Mouse (Mus musculus): Measurements from ENCODE around the gene Ctnna2. TPM values are rescaled to one million over a fixed set of nuclear protein-coding genes. Genes with fewer than 3 reads are reported as not detected.

Ctnna2 gene
- polyA plus RNA-seq (2015; fragmentation: Nextera tagmentation; extraction: Ambion mirVana): 0.44 and 0.68 TPM in 2 replicates

DNA sequence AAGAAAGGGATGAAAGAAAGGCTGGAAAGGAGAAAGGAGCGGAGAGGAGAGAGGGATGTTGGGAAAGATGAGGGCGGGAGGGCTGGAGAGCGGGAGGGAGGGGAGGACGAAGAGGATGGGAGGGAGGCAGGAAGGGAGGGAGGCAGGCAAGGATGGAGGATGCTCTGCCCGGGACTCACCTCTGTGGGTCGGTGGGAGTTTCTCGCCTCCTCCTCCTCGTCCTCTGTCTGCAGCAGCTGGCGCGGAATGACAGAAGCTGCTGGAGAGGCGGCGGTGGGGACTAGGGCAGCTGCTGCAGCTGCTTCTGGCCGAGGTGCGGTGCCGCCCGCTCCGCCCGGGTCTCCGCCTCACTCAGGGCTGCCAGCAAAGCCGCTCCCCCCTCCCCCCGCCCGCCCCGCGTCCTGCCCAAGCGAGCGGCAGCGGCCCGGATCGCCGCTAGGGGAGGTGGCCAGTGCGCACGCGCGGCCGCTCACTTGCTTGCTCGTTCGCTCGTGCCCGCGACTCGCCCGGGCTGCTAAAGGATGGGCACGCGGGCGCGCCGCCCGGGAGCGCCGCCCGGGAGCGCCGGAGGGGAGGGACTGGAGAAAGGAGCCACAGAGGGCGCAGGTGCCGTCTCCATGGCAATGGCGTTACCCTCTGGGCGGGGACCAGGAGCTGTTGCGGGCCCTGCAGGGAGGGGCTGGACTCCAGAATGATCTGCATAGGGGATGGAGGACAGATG, at the start of gene Ctnna2:
Gene Ctnna2 (minus strand): TSS at position 459 of the 721 bp plus-strand sequence.
- peak; percentile 7 for DNase-seq (ENCODE audit: low spot score)

DNA sequence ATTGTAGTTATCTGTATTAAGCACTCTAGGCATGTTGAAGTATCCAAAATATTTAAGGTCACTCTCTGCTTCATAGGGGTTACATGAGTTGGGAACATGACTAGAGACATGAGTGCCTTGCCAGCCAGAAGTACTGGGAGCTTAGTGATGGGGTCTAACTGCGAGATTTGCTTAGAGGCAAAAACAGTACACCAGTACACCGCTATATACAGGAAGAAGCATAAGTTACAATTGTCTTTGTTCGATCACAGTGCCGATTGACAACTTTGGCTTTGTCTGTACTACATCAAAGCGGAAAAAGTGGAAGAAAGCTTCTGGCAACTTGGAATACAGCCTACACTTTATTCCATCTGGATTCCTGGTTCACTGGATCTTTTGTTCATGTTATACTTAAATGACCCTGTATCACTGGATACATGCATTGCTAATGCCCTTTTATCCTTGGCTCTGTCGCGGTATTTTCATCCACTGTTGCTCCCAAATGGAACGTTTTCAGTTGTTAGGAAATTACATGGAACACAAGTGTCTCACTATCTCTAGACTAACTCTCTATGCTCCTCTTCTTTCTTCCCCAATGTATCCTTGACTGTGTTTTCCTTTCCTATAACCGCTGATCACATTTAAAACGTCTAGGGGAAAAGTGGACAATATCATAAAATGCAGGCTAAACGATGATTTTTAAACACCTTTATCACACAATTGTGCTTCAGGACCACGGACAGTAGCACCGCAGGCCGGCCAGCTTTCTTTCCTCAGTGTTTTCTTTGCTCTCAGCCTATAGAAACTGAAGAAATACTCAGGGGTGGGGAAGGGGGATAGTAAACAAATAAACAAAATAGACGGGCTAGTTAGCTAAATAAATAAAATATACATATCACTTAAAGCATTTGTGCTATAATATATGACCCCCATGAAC, 896 bp upstream of the Ctnna2 start:
- DNase-seq (ENCODE audit: low spot score): no peak

DNA sequence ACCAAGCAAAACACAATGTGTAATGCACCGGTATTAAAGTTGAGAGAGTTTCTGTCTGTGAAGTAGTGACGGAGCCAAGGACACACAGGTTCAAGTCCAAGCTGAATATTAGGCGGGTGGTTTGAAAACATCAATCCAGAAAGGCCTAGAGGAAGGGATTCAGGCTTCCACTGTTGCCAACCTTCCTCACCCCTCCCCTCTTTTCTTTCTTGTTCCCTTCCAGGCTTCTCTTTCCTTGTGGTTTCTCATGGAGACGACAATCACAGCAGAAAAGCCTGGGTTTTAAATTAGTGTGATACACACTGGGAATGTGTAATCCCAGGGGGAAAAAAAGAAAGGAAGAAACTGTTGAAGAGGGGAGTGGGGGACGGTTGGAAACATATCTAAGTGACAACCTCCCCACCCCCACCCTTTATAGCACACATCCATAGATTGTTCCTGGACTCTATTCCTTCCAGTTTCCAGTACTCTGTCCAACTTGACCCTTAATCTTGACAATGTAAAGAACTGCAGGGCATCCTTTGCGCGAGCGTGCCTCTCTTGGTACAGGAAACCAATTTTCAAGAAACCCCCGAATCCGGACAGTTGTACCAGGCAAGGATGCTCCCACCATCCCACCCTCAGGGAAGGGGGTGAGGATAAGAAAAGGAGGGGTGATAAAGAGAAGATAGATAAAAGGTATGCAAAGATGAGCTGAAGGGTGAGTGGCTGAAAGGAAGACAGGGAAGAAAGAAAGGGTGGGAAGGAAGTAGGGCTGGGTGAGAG, 841 bp downstream of the Ctnna2 start:
- no peak for DNase-seq (ENCODE audit: low spot score)

DNA sequence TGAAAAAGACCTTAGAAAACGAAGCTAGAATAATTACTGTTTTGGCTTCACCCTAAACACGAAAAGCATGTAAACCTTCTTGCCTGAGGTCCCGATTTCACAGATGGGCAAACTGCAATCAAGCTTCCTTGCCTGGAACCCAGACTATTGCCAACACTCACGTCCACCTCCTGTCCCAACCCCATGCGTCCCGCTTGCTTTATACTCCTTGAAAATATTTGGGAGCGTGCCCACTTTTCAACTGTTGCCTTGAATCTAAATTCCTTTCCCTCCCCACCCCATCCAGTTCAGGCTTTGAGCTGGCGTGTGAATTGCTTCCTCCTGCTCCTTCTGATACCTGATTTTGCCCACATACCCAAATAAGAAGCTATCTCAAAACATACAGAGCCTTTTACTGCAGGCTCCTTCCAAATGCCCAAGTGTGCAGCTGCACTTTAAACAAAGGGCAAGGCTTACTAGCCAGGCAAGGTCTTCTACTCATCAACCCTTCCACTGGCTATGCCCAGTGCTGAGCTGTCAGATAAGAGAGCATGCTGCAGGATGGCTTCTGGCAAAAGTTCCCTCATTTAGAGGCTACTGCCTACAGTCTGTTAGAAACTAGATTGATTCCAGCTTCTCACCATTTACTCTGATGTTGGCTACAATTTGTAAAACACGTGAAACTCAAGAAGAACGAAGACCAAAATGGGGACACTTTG, 8.8 kb downstream of the Ctnna2 start:
- DNase-seq (ENCODE audit: low spot score): no peak

DNA sequence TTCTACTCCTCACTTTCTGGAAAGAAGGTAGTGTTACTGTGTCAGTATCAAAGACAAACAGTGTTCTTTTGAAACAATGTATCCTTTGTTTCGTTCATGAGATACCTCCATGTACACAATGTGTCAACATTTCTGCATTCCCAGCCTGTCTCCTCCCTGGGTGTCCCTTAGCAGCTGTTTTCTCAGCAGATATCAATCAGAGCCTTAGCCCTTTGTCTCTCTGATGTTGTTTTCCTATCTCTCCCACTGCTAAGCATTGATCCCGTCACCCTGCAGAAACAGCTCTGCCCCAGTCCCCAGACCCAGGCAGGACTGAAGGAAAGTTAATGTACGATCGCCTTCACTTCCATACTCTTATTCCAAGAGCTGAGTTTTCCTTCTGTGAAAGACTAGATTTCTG, 9.7 kb downstream of the Ctnna2 start:
- no peak for DNase-seq (ENCODE audit: low spot score)

DNA sequence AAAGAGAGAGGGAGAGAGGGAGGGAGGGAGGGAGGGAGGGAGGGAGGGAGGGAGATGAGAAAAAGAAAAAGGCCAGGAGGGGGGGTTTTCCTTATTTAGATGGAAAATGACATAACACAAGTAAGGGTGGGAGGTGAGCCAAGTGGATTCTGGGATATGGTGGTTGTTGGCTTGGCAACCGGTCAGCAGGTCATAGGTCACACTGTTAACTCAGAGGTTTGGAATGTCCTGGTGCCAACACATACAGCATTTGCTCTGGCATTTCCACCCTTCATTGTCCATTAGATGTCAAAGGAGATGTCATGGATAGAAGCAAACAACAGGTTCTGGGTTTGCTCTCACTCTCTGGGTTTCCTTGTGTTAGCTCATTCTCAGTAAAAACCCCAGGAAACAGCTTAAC, 17.5 kb downstream of the Ctnna2 start:
- no peak for DNase-seq (ENCODE audit: low spot score)

DNA sequence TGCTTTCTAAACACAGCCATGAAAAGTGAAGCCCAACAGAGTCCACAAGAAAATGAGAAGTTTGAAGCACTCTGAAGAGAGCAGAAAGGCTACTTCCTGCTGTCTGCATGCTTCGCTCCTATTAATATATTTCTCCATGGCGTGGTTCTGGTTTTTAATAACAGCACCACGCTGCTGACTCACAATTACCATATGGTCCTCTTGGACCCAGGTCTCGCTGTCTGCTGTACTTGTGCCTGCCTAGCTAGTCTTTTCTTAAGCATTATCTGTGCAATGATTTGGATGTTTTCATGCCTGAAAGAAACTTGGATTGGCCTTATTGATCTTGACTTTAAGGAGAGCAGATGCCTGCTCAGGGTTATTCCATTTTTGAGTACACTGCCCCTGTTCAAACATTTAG, 28.2 kb downstream of the Ctnna2 start:
- no peak for DNase-seq (ENCODE audit: low spot score)

DNA sequence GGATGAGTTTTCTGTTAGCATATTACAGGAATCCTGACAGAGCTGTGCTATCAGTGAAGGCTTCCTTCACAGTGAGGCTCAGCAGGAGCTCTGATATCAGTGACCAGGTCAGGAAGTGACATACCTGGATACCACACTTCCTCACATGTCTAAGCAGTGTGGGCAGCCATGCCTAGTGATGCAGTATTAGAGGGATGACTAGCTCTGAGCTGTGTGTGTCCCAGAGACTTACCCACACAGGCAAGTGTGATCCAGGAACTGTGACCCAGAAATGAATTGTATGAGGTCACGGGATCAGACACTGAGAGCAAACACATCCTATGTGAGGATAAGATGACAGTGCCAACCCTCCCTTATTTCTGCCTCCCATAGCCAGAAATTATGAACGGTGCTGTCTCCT, 28.8 kb downstream of the Ctnna2 start:
- no peak for DNase-seq (ENCODE audit: low spot score)

DNA sequence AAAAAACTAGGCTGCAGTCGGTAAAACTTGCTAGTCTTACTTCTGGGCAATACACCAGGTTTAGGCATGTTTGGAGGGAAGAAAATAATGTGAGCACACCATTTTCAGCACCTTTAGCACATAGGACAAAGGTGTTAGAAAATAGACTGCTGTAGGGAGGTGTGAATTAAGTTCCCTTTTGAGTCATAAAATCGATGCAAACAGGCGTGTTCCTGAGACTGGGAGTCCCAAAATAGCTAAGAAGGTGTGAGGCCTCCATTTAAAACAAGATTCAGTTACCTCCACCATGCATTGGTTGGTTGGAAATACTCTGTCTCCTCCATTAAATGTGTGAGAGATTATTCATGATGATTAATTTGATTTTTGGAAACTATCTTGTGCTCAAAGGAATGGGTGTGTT, 50.1 kb downstream of the Ctnna2 start:
- no peak for DNase-seq (ENCODE audit: low spot score)

DNA sequence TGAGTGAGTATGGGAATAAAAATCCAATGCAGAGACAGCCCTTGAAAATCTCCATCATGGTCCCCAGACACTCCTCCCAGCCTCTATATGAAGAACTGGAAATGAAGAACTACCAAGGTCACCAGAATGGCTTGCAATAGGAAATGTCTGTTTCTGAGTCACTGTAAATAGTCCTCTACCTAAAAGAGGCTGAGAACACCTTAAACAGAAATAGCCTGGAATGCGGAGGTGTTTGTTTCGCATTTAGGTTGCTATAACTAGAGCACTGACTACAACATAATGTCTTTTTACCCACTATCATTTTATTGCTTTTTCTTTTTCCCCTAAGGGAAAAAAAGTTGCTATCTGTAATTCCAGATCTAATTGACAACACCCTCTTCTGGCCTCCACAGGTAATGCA, 106.3 kb downstream of the Ctnna2 start:
- DNase-seq (ENCODE audit: low spot score): no peak

DNA sequence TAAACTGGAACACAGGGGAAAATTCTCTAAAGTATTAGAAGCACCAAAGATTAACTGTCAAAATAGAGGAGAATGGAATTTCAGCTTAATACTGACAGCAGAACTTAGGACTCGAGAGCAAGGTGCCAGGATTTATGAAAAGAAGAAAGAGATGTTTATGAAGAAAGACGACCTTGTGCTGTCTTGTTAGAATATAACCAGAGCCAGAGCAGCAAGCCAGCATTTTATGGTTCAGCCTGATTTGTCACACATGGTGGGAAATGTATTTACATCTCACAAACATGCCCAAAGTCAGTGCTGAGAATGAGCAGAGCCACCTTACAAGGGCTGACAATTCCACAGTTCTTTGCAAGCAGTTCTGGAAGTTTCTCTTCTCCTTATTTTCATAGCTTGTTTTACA, 110.2 kb downstream of the Ctnna2 start:
- no peak for DNase-seq (ENCODE audit: low spot score)

DNA sequence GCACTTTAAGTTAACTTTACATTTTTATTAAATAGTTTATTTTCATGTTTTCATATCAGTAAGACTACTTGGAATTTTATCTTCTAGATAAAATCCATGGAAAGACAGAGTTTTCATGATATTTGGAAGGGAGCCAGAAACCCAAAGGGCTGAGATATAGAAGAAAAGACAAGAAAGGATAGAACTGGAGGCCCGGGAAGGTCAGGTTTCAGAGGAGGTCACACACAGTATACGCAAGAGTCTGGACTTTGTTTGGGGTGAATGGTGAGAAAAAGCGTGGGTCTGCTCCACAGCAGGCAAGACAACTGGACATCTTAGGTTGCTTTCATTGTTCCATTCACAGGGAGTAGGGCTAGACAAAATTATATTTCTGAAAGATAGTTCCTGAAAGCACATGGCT, 111.4 kb downstream of the Ctnna2 start:
- no peak for DNase-seq (ENCODE audit: low spot score)

DNA sequence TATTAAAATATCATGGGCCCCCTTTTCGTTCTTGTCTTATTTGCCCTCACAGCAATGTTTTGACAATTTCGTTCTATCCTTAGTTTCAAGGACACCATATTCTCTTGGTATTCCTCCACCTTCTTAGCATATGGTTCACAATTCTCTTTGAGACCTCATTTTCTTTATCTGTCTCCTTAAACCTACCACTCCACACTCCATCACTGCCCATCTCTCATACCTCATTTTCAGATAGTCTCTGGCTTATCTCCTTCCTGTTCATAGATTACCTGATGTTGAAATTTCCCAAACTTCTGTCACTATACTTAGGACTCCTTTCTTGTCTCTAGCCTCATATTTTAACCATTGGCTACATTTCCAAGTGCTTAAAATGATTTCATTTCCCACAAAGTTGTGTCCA, 116.1 kb downstream of the Ctnna2 start:
- DNase-seq (ENCODE audit: low spot score): no peak

DNA sequence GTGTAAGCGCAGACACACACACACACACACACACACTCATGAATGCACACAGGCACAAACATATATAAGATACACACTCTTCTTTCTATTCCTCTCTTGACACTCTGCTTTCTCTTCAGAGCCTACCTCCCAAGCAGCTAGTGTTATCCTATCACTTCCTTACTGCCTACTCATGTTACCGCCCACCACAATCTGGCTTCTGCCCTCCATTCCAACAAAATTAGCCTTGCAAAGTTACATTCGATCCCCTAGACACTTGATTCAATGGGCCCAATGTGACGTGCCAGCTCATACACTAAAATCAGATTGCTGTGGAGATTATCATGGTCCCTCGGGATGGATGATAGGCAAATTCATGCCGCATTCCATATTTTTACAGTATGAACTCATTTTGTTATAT, 116.7 kb downstream of the Ctnna2 start:
- DNase-seq (ENCODE audit: low spot score): no peak

DNA sequence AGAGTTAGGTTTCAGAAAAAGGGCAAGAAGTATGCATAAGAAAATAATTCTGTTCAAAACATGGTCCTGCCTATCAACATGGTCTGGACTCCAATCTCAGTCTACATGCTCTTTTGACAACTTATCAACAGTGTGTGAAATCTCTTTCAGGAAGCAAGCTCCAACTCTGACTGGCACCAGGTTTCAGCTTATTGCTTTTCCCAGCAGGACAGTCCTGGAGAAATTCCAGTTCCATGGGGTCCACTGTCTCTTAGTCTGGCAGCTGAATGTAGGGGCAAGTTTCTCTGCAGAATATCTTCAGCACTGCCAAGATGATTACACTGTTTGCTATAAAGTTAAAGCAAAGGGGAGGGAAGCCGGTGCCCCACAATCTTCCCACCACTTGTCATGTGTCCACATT, 130.1 kb downstream of the Ctnna2 start:
- no peak for DNase-seq (ENCODE audit: low spot score)

DNA sequence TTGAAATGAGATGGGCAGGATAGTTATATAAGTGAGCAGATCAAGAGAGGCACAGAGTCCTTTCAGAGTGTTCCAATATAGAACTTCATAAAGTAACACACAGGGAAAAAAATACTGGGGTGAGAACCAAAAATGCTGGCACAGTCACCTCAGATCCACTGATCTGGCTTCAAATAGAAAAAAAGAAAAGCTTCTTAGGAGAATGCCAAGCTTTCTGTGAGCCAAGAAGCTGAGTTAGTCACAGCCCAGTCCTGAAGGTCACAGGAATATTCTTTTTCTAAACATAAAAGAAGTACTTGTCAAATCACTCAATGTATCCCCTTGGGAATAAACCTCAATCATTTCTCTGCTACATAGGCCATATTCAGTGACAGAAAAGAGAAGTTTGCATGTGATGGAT, 130.7 kb downstream of the Ctnna2 start:
- no peak for DNase-seq (ENCODE audit: low spot score)

DNA sequence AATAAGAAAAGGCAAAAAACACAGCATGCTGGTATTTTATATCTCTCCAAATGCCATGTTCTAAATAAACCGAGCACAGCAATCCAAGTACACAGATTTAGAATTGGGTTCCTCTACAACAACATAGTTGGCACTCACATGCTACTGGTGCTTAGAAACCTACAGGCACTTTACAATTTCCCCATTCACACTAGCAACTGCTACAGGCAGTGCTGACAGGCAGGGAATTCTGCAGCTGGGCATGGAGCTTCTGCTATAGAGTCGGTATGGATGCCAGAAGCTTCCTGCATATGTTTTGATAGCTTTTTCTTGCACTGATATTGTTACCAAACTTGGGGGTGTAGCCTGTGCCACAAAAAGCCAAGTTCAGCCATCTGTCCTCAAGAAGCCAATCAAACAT, 131.8 kb downstream of the Ctnna2 start:
- DNase-seq (ENCODE audit: low spot score): no peak

DNA sequence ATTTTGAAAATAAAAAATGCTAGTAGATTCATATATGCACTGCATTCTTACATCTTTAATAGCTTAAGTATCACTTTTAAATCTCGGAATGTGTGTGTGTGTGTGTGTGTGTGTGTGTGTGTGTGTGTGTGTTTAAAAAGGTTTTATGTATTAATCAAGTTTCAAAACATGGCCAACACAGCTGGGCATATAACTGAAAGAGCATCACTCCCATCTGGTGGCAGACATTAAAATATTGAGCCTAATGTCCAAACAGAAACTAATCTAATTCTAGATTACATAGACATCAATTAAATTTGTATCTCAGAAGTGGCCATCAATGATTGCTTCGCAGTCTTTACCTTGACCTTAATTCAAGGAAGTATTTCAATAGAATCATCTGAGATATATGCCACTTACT, 140.4 kb downstream of the Ctnna2 start:
- DNase-seq (ENCODE audit: low spot score): no peak

DNA sequence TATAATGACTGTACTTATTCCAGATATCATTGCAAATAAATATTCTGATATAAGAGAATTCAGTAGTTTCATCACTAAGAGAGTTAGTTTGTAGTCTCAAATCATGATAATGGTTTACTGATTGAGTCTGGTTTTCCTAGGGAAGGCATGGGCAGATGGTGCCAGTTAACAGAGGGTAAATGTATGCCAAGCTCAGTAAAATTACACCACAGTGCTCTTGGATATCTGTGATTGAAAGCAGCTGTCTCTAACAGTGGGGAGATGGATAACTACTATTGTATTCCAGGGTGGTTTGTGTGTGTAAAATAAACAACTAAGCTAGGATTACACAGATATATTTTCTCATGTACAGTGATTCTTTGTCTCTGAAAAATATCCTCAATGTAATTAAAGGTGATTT, 140.8 kb downstream of the Ctnna2 start:
- no peak for DNase-seq (ENCODE audit: low spot score)

DNA sequence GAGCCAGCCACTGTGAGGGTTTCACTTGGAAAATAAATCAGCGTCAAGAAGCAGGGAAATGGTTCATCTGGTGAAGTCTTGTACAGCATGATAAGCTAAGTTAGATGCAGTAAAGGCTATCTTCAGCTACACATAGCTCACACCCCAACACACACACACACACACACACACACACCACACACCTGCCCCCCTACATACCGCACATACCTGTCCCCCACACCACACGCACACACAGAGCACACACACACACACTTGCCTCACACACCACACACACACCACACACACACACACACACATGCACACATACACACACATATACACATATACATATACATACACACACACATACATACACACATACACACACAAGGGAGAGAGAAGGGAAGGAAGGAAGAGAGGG, 142.0 kb downstream of the Ctnna2 start:
- no peak for DNase-seq (ENCODE audit: low spot score)

DNA sequence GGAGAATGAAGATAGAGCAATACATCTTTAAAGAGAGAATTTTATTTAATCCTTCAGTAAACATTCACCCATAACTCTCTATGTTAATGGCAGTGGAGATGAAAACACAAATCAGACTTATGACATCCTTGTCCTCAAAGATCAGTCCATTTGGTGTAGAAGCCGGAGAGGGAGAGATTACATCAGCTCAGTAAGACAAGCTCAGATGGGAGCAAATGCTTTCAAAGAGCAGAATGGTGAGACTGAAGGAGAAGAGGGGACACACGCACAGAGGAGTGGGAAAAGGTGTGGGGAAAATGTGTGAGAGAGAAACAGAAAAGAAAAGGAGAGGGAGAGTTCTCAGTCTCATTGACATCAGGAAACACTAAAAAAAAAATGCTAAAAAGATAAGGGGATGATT, 144.8 kb downstream of the Ctnna2 start:
- no peak for DNase-seq (ENCODE audit: low spot score)
